Mouse (Mus musculus): ENCODE results near the gene Susd2. TPM values are rescaled to one million over a fixed set of nuclear protein-coding genes. Genes with fewer than 3 reads are reported as not detected.

Gene Susd2
- 2.0 TPM for polyA plus RNA-seq (2014; fragmentation: Illumina TruSeq; extraction: RNeasy Lipid Tissue Mini Kit (QIAGEN cat#74804))

DNA sequence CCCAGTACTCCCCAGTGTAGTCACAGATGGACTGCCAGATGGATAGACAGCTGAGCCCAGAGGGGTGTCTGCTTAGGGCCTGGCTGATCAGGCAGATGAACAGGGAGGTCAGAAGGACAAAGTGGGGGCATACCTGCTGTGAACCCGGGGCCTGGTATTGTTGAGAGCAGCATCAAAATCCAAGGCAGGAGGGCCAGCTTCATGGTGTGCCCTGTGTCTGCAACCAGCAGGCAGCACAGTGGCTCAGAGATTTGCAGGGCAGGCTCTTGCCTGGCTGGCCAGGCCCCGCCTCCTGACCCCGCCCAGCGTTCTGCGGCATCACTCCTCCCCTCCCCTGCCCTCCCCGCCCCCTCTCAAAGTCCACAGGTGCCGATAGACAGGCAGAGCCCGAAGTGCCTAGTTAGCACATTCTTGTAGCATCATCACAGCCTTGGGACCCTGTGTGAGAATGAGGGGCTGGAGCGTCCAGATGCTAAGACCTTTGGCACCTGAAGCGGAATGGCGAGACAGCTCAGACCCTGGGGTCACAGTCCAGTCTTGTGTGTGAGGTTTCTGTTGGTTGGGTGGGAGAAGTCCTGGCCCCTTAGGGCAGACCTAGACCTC, at the start of gene Susd2:
Susd2 (minus strand) TSS at position 268 of the 603 bp plus-strand sequence.

GRCm38 (mm10) chr10:75589129-75589528, 54.7 kb downstream of the Susd2 start, which contains the start of gene Ggt5:
Gene Ggt5 (plus strand): TSS chr10:75589340.

Other genes starting within 250 kb of the Susd2 start
- gene Upb1, start 242.9 kb downstream of the Susd2 start, polyA plus RNA-seq (2014; fragmentation: Illumina TruSeq; extraction: RNeasy Lipid Tissue Mini Kit (QIAGEN cat#74804)): 0.20 TPM
- gene Snrpd3, start 126.5 kb downstream of the Susd2 start, polyA plus RNA-seq (2014; fragmentation: Illumina TruSeq; extraction: RNeasy Lipid Tissue Mini Kit (QIAGEN cat#74804)): 24.8 TPM
- 3.3 TPM for gene Gucd1, start 126.0 kb downstream of the Susd2 start, polyA plus RNA-seq (2014; fragmentation: Illumina TruSeq; extraction: RNeasy Lipid Tissue Mini Kit (QIAGEN cat#74804))
- 1.0 TPM for gene Lrrc75b, start 83.7 kb downstream of the Susd2 start, polyA plus RNA-seq (2014; fragmentation: Illumina TruSeq; extraction: RNeasy Lipid Tissue Mini Kit (QIAGEN cat#74804))
- gene Ggt1, start 82.4 kb downstream of the Susd2 start, polyA plus RNA-seq (2014; fragmentation: Illumina TruSeq; extraction: RNeasy Lipid Tissue Mini Kit (QIAGEN cat#74804)): not detected
- gene Ggt5, start 54.7 kb downstream of the Susd2 start, polyA plus RNA-seq (2014; fragmentation: Illumina TruSeq; extraction: RNeasy Lipid Tissue Mini Kit (QIAGEN cat#74804)): 2.2 TPM
- gene Cabin1, start 120.3 kb upstream of the Susd2 start, polyA plus RNA-seq (2014; fragmentation: Illumina TruSeq; extraction: RNeasy Lipid Tissue Mini Kit (QIAGEN cat#74804)): 7.4 TPM
- gene Ddt, start 129.4 kb upstream of the Susd2 start, polyA plus RNA-seq (2014; fragmentation: Illumina TruSeq; extraction: RNeasy Lipid Tissue Mini Kit (QIAGEN cat#74804)): 0.88 TPM
- not detected for gene Gm20441, start 136.9 kb upstream of the Susd2 start, polyA plus RNA-seq (2014; fragmentation: Illumina TruSeq; extraction: RNeasy Lipid Tissue Mini Kit (QIAGEN cat#74804))
- 6.0 TPM for gene Gstt3, start 137.4 kb upstream of the Susd2 start, polyA plus RNA-seq (2014; fragmentation: Illumina TruSeq; extraction: RNeasy Lipid Tissue Mini Kit (QIAGEN cat#74804))
- gene Gstt1, start 154.6 kb upstream of the Susd2 start, polyA plus RNA-seq (2014; fragmentation: Illumina TruSeq; extraction: RNeasy Lipid Tissue Mini Kit (QIAGEN cat#74804)): 3.3 TPM
- not detected for gene Gstt4, start 178.5 kb upstream of the Susd2 start, polyA plus RNA-seq (2014; fragmentation: Illumina TruSeq; extraction: RNeasy Lipid Tissue Mini Kit (QIAGEN cat#74804))
- 2.9 TPM for gene Gstt2, start 193.4 kb upstream of the Susd2 start, polyA plus RNA-seq (2014; fragmentation: Illumina TruSeq; extraction: RNeasy Lipid Tissue Mini Kit (QIAGEN cat#74804))
- not detected for gene Mif, start 216.2 kb upstream of the Susd2 start, polyA plus RNA-seq (2014; fragmentation: Illumina TruSeq; extraction: RNeasy Lipid Tissue Mini Kit (QIAGEN cat#74804))
- not detected for gene Derl3, start 249.4 kb upstream of the Susd2 start, polyA plus RNA-seq (2014; fragmentation: Illumina TruSeq; extraction: RNeasy Lipid Tissue Mini Kit (QIAGEN cat#74804))